Mouse (Mus musculus): ENCODE measurements at regions not wholly inside any gene's neighbourhood (a gene's known extent, or its start where the extent isn't known, plus 50 kb on each side); places are given as distances from the start of the nearest gene placed in this dataset.

DNA sequence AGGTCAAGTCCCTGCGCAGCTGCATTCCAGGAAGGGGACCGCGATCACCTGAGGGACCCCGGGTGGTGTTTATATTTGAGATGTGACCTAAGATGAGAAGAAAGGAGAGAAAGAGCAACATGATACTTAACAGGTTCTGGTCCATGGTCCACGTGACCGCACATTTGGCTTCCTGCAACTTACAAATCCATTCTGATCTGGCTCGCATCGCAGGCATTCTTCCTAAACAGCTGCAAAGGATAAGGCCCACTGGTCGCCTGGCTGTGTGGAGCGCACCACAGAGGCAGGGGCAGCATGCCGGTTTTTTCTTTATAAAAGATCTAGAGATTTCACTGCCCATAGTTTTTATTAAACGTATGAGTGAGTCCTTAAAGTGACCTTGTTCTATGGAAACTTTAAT, 261.6 kb downstream of the Mtx2 start:
- TF ChIP-seq CTCF (IDR thresholded peaks at IDR 0.05; ENCODE audit: low read depth) (no peak), EP300 (optimal IDR thresholded peaks at IDR 0.05) (no peak)

Data from stomach, postnatal 0 days (tissue).